Mouse (Mus musculus): ENCODE data around the gene Rasal3. TPM values are rescaled to one million over a fixed set of nuclear protein-coding genes. Genes with fewer than 3 reads are reported as not detected.

Rasal3 gene
- polyA plus RNA-seq, 1 experiment from 2014 or later, result 0.95 TPM

DNA sequence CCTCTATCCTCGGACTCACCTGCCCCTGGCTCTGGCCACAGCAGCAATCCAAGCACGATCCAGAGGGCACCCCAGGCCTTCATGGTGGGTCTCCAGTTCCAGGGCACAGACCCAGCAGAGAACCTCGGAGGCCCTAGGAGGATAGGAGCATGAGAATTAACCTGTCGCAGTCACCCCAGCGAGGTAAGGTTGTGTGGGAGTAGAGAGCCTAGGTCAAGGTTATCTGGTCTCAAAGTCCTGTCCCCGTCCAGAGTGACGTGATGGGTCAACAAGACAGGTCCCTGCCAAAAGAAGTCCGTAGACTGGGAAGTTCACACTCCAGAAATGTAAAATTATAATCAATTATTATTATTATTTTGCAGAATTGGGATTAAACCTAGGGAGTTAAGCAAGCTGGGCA lies 17.4 kb upstream of the Rasal3 start:
- no peak overlapping the region for H3K27ac ChIP-seq
- no peaks in the 10 kb centered on the region for H3K9me3 ChIP-seq (replicated peaks)
- H3K4me3 ChIP-seq (replicated peaks), result no peak overlapping the region
- no peak for ATAC-seq (replicated peaks; ENCODE audit: low FRiP score)
- 0 out of 2 replicates have a peak, but pooled peaks cover under 1% of the 10 kb centered on the region for H3K4me1 ChIP-seq
- H3K27me3 ChIP-seq, result peaks cover 9% of the 10 kb centered on the region
- 78% methylated on average over 8 of the region's 8 CpGs for WGBS
- H3K9ac ChIP-seq, result no peak overlapping the region
- no peak overlapping the region for H3K4me2 ChIP-seq
- no peaks in the 10 kb centered on the region for H3K36me3 ChIP-seq

DNA sequence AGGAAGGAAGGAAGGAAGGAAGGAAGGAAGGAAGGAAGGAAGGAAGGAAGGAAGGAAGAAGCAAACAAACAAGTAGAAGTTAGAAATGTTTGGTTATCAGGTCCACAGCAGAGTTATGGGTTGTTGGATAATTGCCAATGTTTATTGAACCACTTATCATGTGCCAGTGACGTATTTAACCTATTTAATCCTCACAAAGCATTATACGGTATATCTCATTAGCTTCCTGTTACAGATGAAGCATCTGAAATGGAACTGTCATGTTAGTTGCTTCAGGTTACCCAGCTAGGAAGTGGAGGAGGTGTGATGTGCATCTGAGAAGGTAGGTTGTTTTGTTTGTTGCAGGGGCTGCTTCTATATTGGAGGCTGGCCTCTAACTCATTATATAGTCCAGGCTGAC lies 16.6 kb upstream of the Rasal3 start:
- Histone ChIP-seq H3K4me3 (replicated peaks) (no peak overlapping the region), H3K27me3 (peaks cover 17% of the 10 kb centered on the region), H3K36me3 (no peaks in the 10 kb centered on the region), H3K4me1 (0 out of 2 replicates have a peak, but pooled peaks cover 3% of the 10 kb centered on the region), H3K4me2 (no peak overlapping the region), H3K9me3 (replicated peaks) (no peaks in the 10 kb centered on the region), H3K27ac (no peak overlapping the region), H3K9ac (no peak overlapping the region)
- ATAC-seq (replicated peaks; ENCODE audit: low FRiP score), result no peak
- WGBS, result 58% methylated on average over 2 of the region's 2 CpGs

GRCm38 (mm10) chr17:32416771-32417170 lies 13.4 kb upstream of the Rasal3 start:
- Histone ChIP-seq H3K27me3 (peaks cover 22% of the 10 kb centered on the region), H3K9me3 (replicated peaks) (no peaks in the 10 kb centered on the region), H3K27ac (no peak overlapping the region), H3K4me2 (no peak overlapping the region), H3K36me3 (no peaks in the 10 kb centered on the region), H3K4me3 (replicated peaks) (no peak overlapping the region), H3K9ac (no peak overlapping the region), H3K4me1 (0 out of 2 replicates have a peak, but pooled peaks cover 3% of the 10 kb centered on the region)
- 92% methylated on average over 14 of the region's 14 CpGs for WGBS
- no peak for ATAC-seq (replicated peaks; ENCODE audit: low FRiP score)

GRCm38 (mm10) chr17:32415417-32416020 lies 12.1 kb upstream of the Rasal3 start:
- no peak overlapping the region for H3K4me3 ChIP-seq (replicated peaks)
- H3K4me1 ChIP-seq, result 0 out of 2 replicates have a peak, but pooled peaks cover 3% of the 10 kb centered on the region
- WGBS, result 51% methylated on average over 24 of the region's 24 CpGs
- H3K36me3 ChIP-seq, result no peaks in the 10 kb centered on the region
- no peak overlapping the region for H3K4me2 ChIP-seq
- no peak for ATAC-seq (replicated peaks; ENCODE audit: low FRiP score)
- H3K9me3 ChIP-seq (replicated peaks), result no peaks in the 10 kb centered on the region
- H3K27me3 ChIP-seq, result peaks cover 22% of the 10 kb centered on the region
- H3K27ac ChIP-seq, result no peak overlapping the region
- H3K9ac ChIP-seq, result no peak overlapping the region

DNA sequence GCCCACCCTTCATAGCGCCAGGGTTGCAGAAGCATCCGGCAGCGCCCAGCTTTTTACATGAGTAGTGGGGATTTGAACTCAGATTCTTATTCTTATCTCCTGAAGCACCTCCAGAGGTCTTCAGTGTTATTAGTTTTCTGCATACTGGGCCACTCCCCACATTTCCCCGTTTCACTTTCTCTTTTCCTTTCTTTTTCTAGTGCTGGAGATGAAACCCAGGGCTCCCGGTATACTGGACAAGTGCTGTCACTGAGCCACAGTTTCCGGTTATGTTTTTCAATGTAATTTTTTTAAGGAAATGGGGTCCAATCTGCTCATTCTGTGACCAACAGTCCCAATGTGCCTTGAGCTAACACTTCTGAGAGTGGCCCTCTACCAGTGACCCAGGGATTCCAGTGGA lies 8.5 kb upstream of the Rasal3 start:
- ATAC-seq (replicated peaks; ENCODE audit: low FRiP score), result no peak
- Histone ChIP-seq H3K4me2 (no peak overlapping the region), H3K9me3 (replicated peaks) (no peaks in the 10 kb centered on the region), H3K4me1 (0 out of 2 replicates have a peak, but pooled peaks cover 3% of the 10 kb centered on the region), H3K4me3 (replicated peaks) (no peak overlapping the region), H3K27me3 (peaks cover 22% of the 10 kb centered on the region), H3K36me3 (no peaks in the 10 kb centered on the region), H3K27ac (no peak overlapping the region), H3K9ac (no peak overlapping the region)
- 88% methylated on average over 6 of the region's 6 CpGs for WGBS

GRCm38 (mm10) chr17:32402779-32403157 lies 615 bp downstream of the Rasal3 start:
- 78% methylated on average over 11 of the region's 11 CpGs for WGBS
- no peaks in the 10 kb centered on the region for H3K4me1 ChIP-seq
- no peak overlapping the region for H3K4me2 ChIP-seq
- H3K9ac ChIP-seq, result no peak overlapping the region
- no peak overlapping the region for H3K27ac ChIP-seq
- H3K27me3 ChIP-seq, result peaks cover 18% of the 10 kb centered on the region
- H3K4me3 ChIP-seq (replicated peaks), result no peak overlapping the region
- H3K9me3 ChIP-seq (replicated peaks), result no peaks in the 10 kb centered on the region
- ATAC-seq (replicated peaks; ENCODE audit: low FRiP score), result no peak
- H3K36me3 ChIP-seq, result no peaks in the 10 kb centered on the region

GRCm38 (mm10) chr17:32402011-32402778 lies 1.2 kb downstream of the Rasal3 start:
- Histone ChIP-seq H3K9ac (no peak overlapping the region), H3K4me2 (no peak overlapping the region), H3K27ac (no peak overlapping the region), H3K36me3 (no peaks in the 10 kb centered on the region), H3K4me1 (no peaks in the 10 kb centered on the region), H3K4me3 (replicated peaks) (no peak overlapping the region), H3K9me3 (replicated peaks) (no peaks in the 10 kb centered on the region), H3K27me3 (peaks cover 24% of the 10 kb centered on the region)
- ATAC-seq (replicated peaks; ENCODE audit: low FRiP score), result no peak
- 78% methylated on average over 9 of the region's 9 CpGs for WGBS

- Histone ChIP-seq H3K9me3 (replicated peaks) (no peaks in the 10 kb centered on the region), H3K4me1 (peaks cover 17% of the 10 kb centered on the region), H3K36me3 (no peaks in the 10 kb centered on the region), H3K27ac (no peak overlapping the region), H3K4me3 (replicated peaks) (peak overlapping the region; percentile 31), H3K27me3 (peaks cover 83% of the 10 kb centered on the region), H3K4me2 (peak overlapping the region; percentile 60), H3K9ac (no peak overlapping the region)
- WGBS, result 4% methylated on average over 35 of the region's 37 CpGs
- ATAC-seq (replicated peaks; ENCODE audit: low FRiP score), result peak; percentile 36; the same call in 1 of the 2 replicates
Observed at GRCm38 (mm10) chr17:32396266-32396665, 7.1 kb downstream of the Rasal3 start.

GRCm38 (mm10) chr17:32393944-32394343 lies 9.4 kb downstream of the Rasal3 start:
- Histone ChIP-seq H3K27ac (no peak overlapping the region), H3K9me3 (replicated peaks) (no peaks in the 10 kb centered on the region), H3K36me3 (no peaks in the 10 kb centered on the region), H3K9ac (no peak overlapping the region), H3K4me3 (replicated peaks) (no peak overlapping the region), H3K27me3 (peaks cover 87% of the 10 kb centered on the region), H3K4me2 (no peak overlapping the region), H3K4me1 (peaks cover 17% of the 10 kb centered on the region)
- no peak for ATAC-seq (replicated peaks; ENCODE audit: low FRiP score)
- WGBS, result 89% methylated on average over 10 of the region's 10 CpGs

- Histone ChIP-seq H3K9ac (peak within 1 kb of the TSS; percentile 73), H3K27ac (peak within 1 kb of the TSS; percentile 90), H3K9me3 (replicated peaks) (no peaks in the 10 kb centered on the region), H3K36me3 (peaks cover 10% of the 10 kb centered on the region), H3K4me1 (peaks cover 30% of the 10 kb centered on the region), H3K4me3 (replicated peaks) (peak within 1 kb of the TSS; percentile 80), H3K4me2 (peak within 1 kb of the TSS; percentile 99), H3K27me3 (peaks cover 40% of the 10 kb centered on the region)
- under 1% methylated on average over 23 of the region's 44 CpGs for WGBS
- peak; percentile 90 for ATAC-seq (replicated peaks; ENCODE audit: low FRiP score)
Observed at GRCm38 (mm10) chr17:32389101-32389659, 14.2 kb downstream of the Rasal3 start, which contains the start of gene Wiz. Gene Wiz, minus strand, starts transcription at chr17:32389439.

DNA sequence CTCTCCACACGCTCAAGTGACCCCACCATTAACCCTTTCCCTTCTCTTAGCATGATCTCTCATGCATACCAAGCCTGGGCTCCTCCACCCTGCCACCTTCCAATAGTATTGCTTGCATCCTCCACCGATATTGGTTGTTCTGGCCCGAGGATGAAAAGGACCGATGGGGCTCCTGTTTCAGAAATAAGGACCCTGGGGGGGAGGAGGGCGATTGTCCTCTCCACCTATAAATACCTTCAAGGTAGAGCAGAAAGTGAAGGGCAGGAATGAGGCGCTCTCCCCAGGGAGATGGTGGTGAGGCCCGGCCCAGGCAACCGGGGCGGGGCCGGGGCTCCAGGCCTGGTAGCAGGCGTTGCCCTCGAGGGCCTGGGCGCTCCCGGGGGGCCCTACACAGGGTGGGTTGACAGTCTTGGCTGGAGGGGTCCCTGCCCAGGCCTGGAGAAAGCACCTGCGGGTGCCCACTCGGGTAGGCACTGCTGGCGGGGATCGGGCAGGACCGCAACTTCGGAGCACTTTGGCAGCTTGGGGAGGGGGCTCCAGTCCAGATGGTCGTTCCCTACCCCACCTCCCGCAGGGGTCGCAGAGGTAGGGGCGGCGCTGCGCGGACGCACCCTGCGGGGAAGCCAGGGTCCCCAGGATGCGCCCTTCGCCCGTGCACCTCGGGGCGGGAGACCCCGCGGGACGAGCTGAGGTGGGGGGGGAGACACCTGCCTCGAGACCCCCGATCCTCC lies 14.8 kb downstream of the Rasal3 start:
- H3K4me3 ChIP-seq (replicated peaks), result peak overlapping the region; percentile 80
- 2% methylated on average over 39 of the region's 39 CpGs for WGBS
- peaks cover 30% of the 10 kb centered on the region for H3K4me1 ChIP-seq
- H3K9me3 ChIP-seq (replicated peaks), result no peaks in the 10 kb centered on the region
- peaks cover 16% of the 10 kb centered on the region for H3K36me3 ChIP-seq
- peak overlapping the region; percentile 73 for H3K9ac ChIP-seq
- peak; percentile 72 for ATAC-seq (replicated peaks; ENCODE audit: low FRiP score)
- H3K4me2 ChIP-seq, result peak overlapping the region; percentile 99
- peaks cover 33% of the 10 kb centered on the region for H3K27me3 ChIP-seq
- peak overlapping the region; percentile 90 for H3K27ac ChIP-seq
